Mouse (Mus musculus) forebrain, postnatal 0 days (tissue): ENCODE results near the gene Acy3. TPM values are rescaled to one million over a fixed set of nuclear protein-coding genes. Genes with fewer than 3 reads are reported as not detected.

Source experiments
- ATAC-seq: fragments of 200-750 bp; cut with Nextera tagmentation; 2 replicates; pipeline ENCODE4 v1.8.0; 2017; ENCODE audit warnings: mild to moderate bottlenecking, moderate library complexity
- DNase-seq: peaks from one replicate; pipeline ENCODE4 v3.0.0-alpha.2; 2015
- H3K27ac ChIP-seq: fragments of 300-500 bp; sonication (generic); 2 replicates; pipeline ENCODE4 v1.5.1; 2014; ENCODE audit warnings: low read depth, mild to moderate bottlenecking, antibody characterized with exemption, low read length, moderate library complexity, mixed read lengths
- H3K27me3 ChIP-seq: fragments of 300-500 bp; sonication (generic); 2 replicates; pipeline ENCODE4 v1.6.1; 2014; ENCODE audit warnings: mild to moderate bottlenecking, low read length, mixed read lengths; ENCODE audit not compliant: insufficient read depth
- H3K36me3 ChIP-seq: fragments of 300-500 bp; sonication (generic); 2 replicates; pipeline ENCODE4 v1.6.1; 2014; ENCODE audit warnings: mild to moderate bottlenecking, moderate library complexity; ENCODE audit not compliant: insufficient read depth
- H3K4me1 ChIP-seq: fragments of 300-500 bp; sonication (generic); 2 replicates; pipeline ENCODE4 v1.6.1; 2014; ENCODE audit warnings: antibody characterized with exemption; ENCODE audit not compliant: insufficient read depth
- H3K4me2 ChIP-seq: fragments of 300-500 bp; sonication (generic); 2 replicates; pipeline ENCODE4 v1.6.1; 2014; ENCODE audit warnings: low read depth, mild to moderate bottlenecking, moderate library complexity
- H3K4me3 ChIP-seq: fragments of 300-500 bp; sonication (generic); 2 replicates; pipeline ENCODE4 v1.5.1; 2014; ENCODE audit warnings: low read depth, low read length, mixed read lengths
- H3K9ac ChIP-seq: fragments of 300-500 bp; sonication (generic); 2 replicates; pipeline ENCODE4 v1.6.1; 2014; ENCODE audit warnings: mild to moderate bottlenecking
- H3K9me3 ChIP-seq: fragments of 300-500 bp; sonication (generic); 2 replicates; pipeline ENCODE4 v1.6.1; 2016; ENCODE audit warnings: low read length
- CTCF ChIP-seq: sonication (generic); IDR thresholded peaks from 2 replicates; pipeline ENCODE4 v1.5.1; 2016; ENCODE audit warnings: antibody characterized with exemption, control low read depth, low read depth
- WGBS: fragments of 180-500 bp; shearing (Covaris S2); extraction: QIAGEN DNeasy Blood & Tissue Kit; methylation state at CpG from one replicate; pipeline ENCODE4 v1.1.7; 2014; 5-methylcytosine and 5-hydroxymethylcytosine counted together
- polyA plus RNA-seq: library from polyadenylated mRNA; unstranded; fragments of >200 nt; fragmentation: Nextera tagmentation; extraction: Ambion mirVana; gene quantifications from 2 replicates; pipeline ENCODE4 v1.2.1, GENCODE M21; 2015
- total RNA-seq: library from RNA; depleted of rRNA; stranded (reverse); fragments of >200 nt; gene quantifications from 2 replicates; pipeline ENCODE4 v1.2.3, GENCODE M21; 2014; rRNA removed

The Acy3 gene
- total and polyA plus RNA-seq, 2 experiments from 2014 or later = 2.2 TPM

DNA sequence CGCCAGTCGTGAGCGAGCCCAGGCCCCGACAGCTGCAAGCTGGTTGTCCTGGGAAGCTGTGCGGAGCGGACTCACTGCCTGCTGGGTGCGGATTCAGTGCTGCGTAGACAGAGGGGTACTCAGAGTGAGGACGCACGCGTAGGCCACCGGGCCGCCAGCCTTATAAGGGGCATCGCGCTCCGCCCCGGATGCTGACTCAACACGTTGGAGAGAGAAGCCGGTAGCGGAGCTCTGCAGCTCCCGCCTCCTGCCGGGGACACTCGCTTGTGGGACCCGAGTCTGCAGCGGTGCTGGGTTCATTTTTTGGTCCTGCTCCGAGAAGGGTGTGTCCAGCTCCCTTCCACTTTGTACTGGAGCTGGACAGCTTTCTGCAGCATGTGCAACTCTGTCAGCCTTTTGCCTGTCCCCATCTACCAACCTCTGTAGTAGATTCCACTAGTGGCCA is 51.4 kb downstream of the Acy3 start, which contains the start of gene Gstp1:
Gstp1 (minus strand) TSS at position 198 of the 445 bp plus-strand sequence.
- H3K27ac ChIP-seq = peak within 1 kb of the TSS; percentile 67
- H3K27me3 ChIP-seq = no peaks in the 10 kb centered on the region
- H3K4me3 ChIP-seq = peak within 1 kb of the TSS; percentile 62
- no peaks in the 10 kb centered on the region; the same call in 1 of the 2 replicates for H3K36me3 ChIP-seq
- 0 out of 2 replicates have a peak, but pooled peaks cover 9% of the 10 kb centered on the region for H3K4me1 ChIP-seq
- ATAC-seq (peak; percentile 93), DNase-seq (peak; percentile 87)
- TF ChIP-seq CTCF = no peak; the same call in 1 of the 2 replicates
- H3K9ac ChIP-seq = peak within 1 kb of the TSS; percentile 70
- peak within 1 kb of the TSS; percentile 70 for H3K4me2 ChIP-seq
- no peaks in the 10 kb centered on the region for H3K9me3 ChIP-seq
- 0% methylated on average over 26 of the region's 26 CpGs for WGBS

Other genes with a start within 250 kb of the Acy3 start
Only the 30 nearest of the 32 such genes appear.
- 80.7 and 103 TPM in 2 replicates for gene Kmt5b, start 219.1 kb upstream of the Acy3 start, total RNA-seq
- gene Kmt5b, start 219.1 kb upstream of the Acy3 start, polyA plus RNA-seq = 24.3 and 38.1 TPM in 2 replicates
- 67.0 and 69.4 TPM in 2 replicates for gene Chka, start 134.8 kb upstream of the Acy3 start, total RNA-seq
- 49.4 and 53.9 TPM in 2 replicates for gene Chka, start 134.8 kb upstream of the Acy3 start, polyA plus RNA-seq
- 21.4 and 23.5 TPM in 2 replicates for gene Tcirg1, start 79.4 kb upstream of the Acy3 start, total RNA-seq
- gene Tcirg1, start 79.4 kb upstream of the Acy3 start, polyA plus RNA-seq = 9.3 and 9.9 TPM in 2 replicates
- gene Ndufs8, start 73.8 kb upstream of the Acy3 start, total RNA-seq = 137 and 148 TPM in 2 replicates
- gene Ndufs8, start 73.8 kb upstream of the Acy3 start, polyA plus RNA-seq = 261 and 281 TPM in 2 replicates
- gene Aldh3b1, start 56.8 kb upstream of the Acy3 start, total RNA-seq = 1.7 and 4.2 TPM in 2 replicates
- 3.6 and 4.1 TPM in 2 replicates for gene Aldh3b1, start 56.8 kb upstream of the Acy3 start, polyA plus RNA-seq
- 8.6 and 10.8 TPM in 2 replicates for gene Unc93b1, start 51.4 kb upstream of the Acy3 start, total RNA-seq
- 10.6 and 13.2 TPM in 2 replicates for gene Unc93b1, start 51.4 kb upstream of the Acy3 start, polyA plus RNA-seq
- gene Aldh3b3, start 27.9 kb upstream of the Acy3 start, total RNA-seq = not detected in 2 replicates
- not detected in 2 replicates for gene Aldh3b3, start 27.9 kb upstream of the Acy3 start, polyA plus RNA-seq
- 1.5 and 2.7 TPM in 2 replicates for gene Aldh3b2, start 14.2 kb upstream of the Acy3 start, total RNA-seq
- 1.8 and 1.9 TPM in 2 replicates for gene Aldh3b2, start 14.2 kb upstream of the Acy3 start, polyA plus RNA-seq
- gene Tbx10, start 6.2 kb downstream of the Acy3 start, total RNA-seq = not detected in 2 replicates
- gene Tbx10, start 6.2 kb downstream of the Acy3 start, polyA plus RNA-seq = not detected in 2 replicates
- gene Nudt8, start 14.0 kb downstream of the Acy3 start, total RNA-seq = 26.7 and 30.8 TPM in 2 replicates
- 36.3 and 40.4 TPM in 2 replicates for gene Nudt8, start 14.0 kb downstream of the Acy3 start, polyA plus RNA-seq
- 7.8 and 8.5 TPM in 2 replicates for gene Gm49405, start 14.1 kb downstream of the Acy3 start, total RNA-seq
- gene Gm49405, start 14.1 kb downstream of the Acy3 start, polyA plus RNA-seq = 2.1 and 2.6 TPM in 2 replicates
- 16.0 and 17.8 TPM in 2 replicates for gene Doc2g, start 16.7 kb downstream of the Acy3 start, total RNA-seq
- gene Doc2g, start 16.7 kb downstream of the Acy3 start, polyA plus RNA-seq = 5.7 and 6.3 TPM in 2 replicates
- 250 and 281 TPM in 2 replicates for gene Ndufv1, start 26.2 kb downstream of the Acy3 start, total RNA-seq
- 268 TPM in 2 replicates for gene Ndufv1, start 26.2 kb downstream of the Acy3 start, polyA plus RNA-seq
- 245 and 296 TPM in 2 replicates for gene Gstp1, start 51.4 kb downstream of the Acy3 start, total RNA-seq
- 619 and 642 TPM in 2 replicates for gene Gstp1, start 51.4 kb downstream of the Acy3 start, polyA plus RNA-seq
- 2.7 TPM in 1 of 2 replicates, not detected in the other for gene Gstp2, start 59.5 kb downstream of the Acy3 start, total RNA-seq
- 0.54 and 2.5 TPM in 2 replicates for gene Gstp2, start 59.5 kb downstream of the Acy3 start, polyA plus RNA-seq
- not detected in 2 replicates for gene Gstp3, start 73.0 kb downstream of the Acy3 start, total RNA-seq
- not detected in 2 replicates for gene Gstp3, start 73.0 kb downstream of the Acy3 start, polyA plus RNA-seq
- gene Cabp2, start 95.0 kb downstream of the Acy3 start, total RNA-seq = not detected in 2 replicates
- gene Cabp2, start 95.0 kb downstream of the Acy3 start, polyA plus RNA-seq = not detected in 2 replicates
- 34.4 and 35.4 TPM in 2 replicates for gene Cdk2ap2, start 110.6 kb downstream of the Acy3 start, total RNA-seq
- gene Cdk2ap2, start 110.6 kb downstream of the Acy3 start, polyA plus RNA-seq = 59.9 and 65.4 TPM in 2 replicates
- gene Pitpnm1, start 113.4 kb downstream of the Acy3 start, total RNA-seq = 108 and 127 TPM in 2 replicates
- gene Pitpnm1, start 113.4 kb downstream of the Acy3 start, polyA plus RNA-seq = 68.8 and 82.9 TPM in 2 replicates
- 25.8 and 33.9 TPM in 2 replicates for gene Aip, start 139.3 kb downstream of the Acy3 start, total RNA-seq
- 85.7 and 86.2 TPM in 2 replicates for gene Aip, start 139.3 kb downstream of the Acy3 start, polyA plus RNA-seq
- 0.19 and 0.23 TPM in 2 replicates for gene Gpr152, start 153.2 kb downstream of the Acy3 start, total RNA-seq
- gene Gpr152, start 153.2 kb downstream of the Acy3 start, polyA plus RNA-seq = not detected in 2 replicates
- not detected in 2 replicates for gene Cabp4, start 157.5 kb downstream of the Acy3 start, total RNA-seq
- gene Cabp4, start 157.5 kb downstream of the Acy3 start, polyA plus RNA-seq = 0.06 and 0.08 TPM in 2 replicates
- 128 and 182 TPM in 2 replicates for gene Coro1b, start 162.0 kb downstream of the Acy3 start, total RNA-seq
- gene Coro1b, start 162.0 kb downstream of the Acy3 start, polyA plus RNA-seq = 106 and 112 TPM in 2 replicates
- 0.77 and 1.2 TPM in 2 replicates for gene Ptprcap, start 167.0 kb downstream of the Acy3 start, total RNA-seq
- gene Ptprcap, start 167.0 kb downstream of the Acy3 start, polyA plus RNA-seq = 0.48 and 0.59 TPM in 2 replicates
- gene Rps6kb2, start 176.8 kb downstream of the Acy3 start, total RNA-seq = 23.5 and 33.5 TPM in 2 replicates
- 51.9 and 55.5 TPM in 2 replicates for gene Rps6kb2, start 176.8 kb downstream of the Acy3 start, polyA plus RNA-seq
- 4.1 and 4.4 TPM in 2 replicates for gene Carns1, start 188.9 kb downstream of the Acy3 start, total RNA-seq
- 3.1 and 4.7 TPM in 2 replicates for gene Carns1, start 188.9 kb downstream of the Acy3 start, polyA plus RNA-seq
- gene Tbc1d10c, start 204.7 kb downstream of the Acy3 start, total RNA-seq = 1.5 and 2.9 TPM in 2 replicates
- gene Tbc1d10c, start 204.7 kb downstream of the Acy3 start, polyA plus RNA-seq = 1.3 and 1.5 TPM in 2 replicates
- 480 and 509 TPM in 2 replicates for gene Ppp1ca, start 205.5 kb downstream of the Acy3 start, total RNA-seq
- 551 and 589 TPM in 2 replicates for gene Ppp1ca, start 205.5 kb downstream of the Acy3 start, polyA plus RNA-seq
- gene Rad9a, start 215.1 kb downstream of the Acy3 start, total RNA-seq = 11.8 and 16.4 TPM in 2 replicates
- gene Rad9a, start 215.1 kb downstream of the Acy3 start, polyA plus RNA-seq = 15.9 and 16.5 TPM in 2 replicates
- gene Clcf1, start 227.7 kb downstream of the Acy3 start, total RNA-seq = 0.38 and 1.2 TPM in 2 replicates
- 0.29 and 0.41 TPM in 2 replicates for gene Clcf1, start 227.7 kb downstream of the Acy3 start, polyA plus RNA-seq